Mouse (Mus musculus): ENCODE results near the gene Olfr103. TPM values are rescaled to one million over a fixed set of nuclear protein-coding genes. Genes with fewer than 3 reads are reported as not detected.

Gene Olfr103
- polyA plus RNA-seq (2015; fragmentation: Illumina TruSeq; extraction: RNeasy Lipid Tissue Mini Kit (QIAGEN cat#74804); ENCODE audit: insufficient read depth, low read depth, low replicate concordance), result not detected

GRCm38 (mm10) chr17:37339598-37339997, at the start of gene Olfr103:
Olfr103 (minus strand) TSS chr17:37339698.

GRCm38 (mm10) chr17:37378733-37379132, 39.2 kb upstream of the Olfr103 start, which contains the start of gene Olfr105-ps:
Olfr105-ps (plus strand) TSS chr17:37379033.

GRCm38 (mm10) chr17:37359282-37359681, 19.8 kb upstream of the Olfr103 start, which contains the start of gene Olfr104-ps:
Olfr104-ps (plus strand) TSS chr17:37359582.

GRCm38 (mm10) chr17:37316954-37317353, 22.5 kb downstream of the Olfr103 start, which contains the start of gene Olfr102:
Olfr102 (minus strand) TSS chr17:37317054.

GRCm38 (mm10) chr17:37304213-37304612, 35.3 kb downstream of the Olfr103 start, which contains the start of gene Olfr101:
Olfr101 (minus strand) TSS chr17:37304313.

Other genes starting within 250 kb of the Olfr103 start
- not detected for gene Olfr91, start 241.4 kb downstream of the Olfr103 start, polyA plus RNA-seq (2015; fragmentation: Illumina TruSeq; extraction: RNeasy Lipid Tissue Mini Kit (QIAGEN cat#74804); ENCODE audit: insufficient read depth, low read depth, low replicate concordance)
- not detected for gene Olfr92, start 219.6 kb downstream of the Olfr103 start, polyA plus RNA-seq (2015; fragmentation: Illumina TruSeq; extraction: RNeasy Lipid Tissue Mini Kit (QIAGEN cat#74804); ENCODE audit: insufficient read depth, low read depth, low replicate concordance)
- not detected for gene Olfr93, start 178.2 kb downstream of the Olfr103 start, polyA plus RNA-seq (2015; fragmentation: Illumina TruSeq; extraction: RNeasy Lipid Tissue Mini Kit (QIAGEN cat#74804); ENCODE audit: insufficient read depth, low read depth, low replicate concordance)
- gene Ubd, start 145.8 kb downstream of the Olfr103 start, polyA plus RNA-seq (2015; fragmentation: Illumina TruSeq; extraction: RNeasy Lipid Tissue Mini Kit (QIAGEN cat#74804); ENCODE audit: insufficient read depth, low read depth, low replicate concordance), result not detected
- not detected for gene Olfr94, start 138.7 kb downstream of the Olfr103 start, polyA plus RNA-seq (2015; fragmentation: Illumina TruSeq; extraction: RNeasy Lipid Tissue Mini Kit (QIAGEN cat#74804); ENCODE audit: insufficient read depth, low read depth, low replicate concordance)
- not detected for gene Olfr95, start 126.6 kb downstream of the Olfr103 start, polyA plus RNA-seq (2015; fragmentation: Illumina TruSeq; extraction: RNeasy Lipid Tissue Mini Kit (QIAGEN cat#74804); ENCODE audit: insufficient read depth, low read depth, low replicate concordance)
- gene Olfr96, start 119.6 kb downstream of the Olfr103 start, polyA plus RNA-seq (2015; fragmentation: Illumina TruSeq; extraction: RNeasy Lipid Tissue Mini Kit (QIAGEN cat#74804); ENCODE audit: insufficient read depth, low read depth, low replicate concordance), result not detected
- not detected for gene Olfr97, start 102.4 kb downstream of the Olfr103 start, polyA plus RNA-seq (2015; fragmentation: Illumina TruSeq; extraction: RNeasy Lipid Tissue Mini Kit (QIAGEN cat#74804); ENCODE audit: insufficient read depth, low read depth, low replicate concordance)
- not detected for gene Olfr98, start 75.9 kb downstream of the Olfr103 start, polyA plus RNA-seq (2015; fragmentation: Illumina TruSeq; extraction: RNeasy Lipid Tissue Mini Kit (QIAGEN cat#74804); ENCODE audit: insufficient read depth, low read depth, low replicate concordance)
- gene H2-M3, start 69.5 kb downstream of the Olfr103 start, polyA plus RNA-seq (2015; fragmentation: Illumina TruSeq; extraction: RNeasy Lipid Tissue Mini Kit (QIAGEN cat#74804); ENCODE audit: insufficient read depth, low read depth, low replicate concordance), result 5.1 TPM
- not detected for gene Olfr99, start 56.2 kb downstream of the Olfr103 start, polyA plus RNA-seq (2015; fragmentation: Illumina TruSeq; extraction: RNeasy Lipid Tissue Mini Kit (QIAGEN cat#74804); ENCODE audit: insufficient read depth, low read depth, low replicate concordance)
- not detected for gene Olfr101, start 35.4 kb downstream of the Olfr103 start, polyA plus RNA-seq (2015; fragmentation: Illumina TruSeq; extraction: RNeasy Lipid Tissue Mini Kit (QIAGEN cat#74804); ENCODE audit: insufficient read depth, low read depth, low replicate concordance)
- not detected for gene Olfr102, start 22.6 kb downstream of the Olfr103 start, polyA plus RNA-seq (2015; fragmentation: Illumina TruSeq; extraction: RNeasy Lipid Tissue Mini Kit (QIAGEN cat#74804); ENCODE audit: insufficient read depth, low read depth, low replicate concordance)
- not detected for gene Olfr104-ps, start 19.9 kb upstream of the Olfr103 start, polyA plus RNA-seq (2015; fragmentation: Illumina TruSeq; extraction: RNeasy Lipid Tissue Mini Kit (QIAGEN cat#74804); ENCODE audit: insufficient read depth, low read depth, low replicate concordance)
- not detected for gene Olfr105-ps, start 39.3 kb upstream of the Olfr103 start, polyA plus RNA-seq (2015; fragmentation: Illumina TruSeq; extraction: RNeasy Lipid Tissue Mini Kit (QIAGEN cat#74804); ENCODE audit: insufficient read depth, low read depth, low replicate concordance)
- not detected for gene Olfr106-ps, start 50.7 kb upstream of the Olfr103 start, polyA plus RNA-seq (2015; fragmentation: Illumina TruSeq; extraction: RNeasy Lipid Tissue Mini Kit (QIAGEN cat#74804); ENCODE audit: insufficient read depth, low read depth, low replicate concordance)
- not detected for gene Olfr107, start 59.5 kb upstream of the Olfr103 start, polyA plus RNA-seq (2015; fragmentation: Illumina TruSeq; extraction: RNeasy Lipid Tissue Mini Kit (QIAGEN cat#74804); ENCODE audit: insufficient read depth, low read depth, low replicate concordance)
- not detected for gene Olfr108, start 105.8 kb upstream of the Olfr103 start, polyA plus RNA-seq (2015; fragmentation: Illumina TruSeq; extraction: RNeasy Lipid Tissue Mini Kit (QIAGEN cat#74804); ENCODE audit: insufficient read depth, low read depth, low replicate concordance)
- not detected for gene Olfr109, start 119.2 kb upstream of the Olfr103 start, polyA plus RNA-seq (2015; fragmentation: Illumina TruSeq; extraction: RNeasy Lipid Tissue Mini Kit (QIAGEN cat#74804); ENCODE audit: insufficient read depth, low read depth, low replicate concordance)
- gene H2-M2, start 143.9 kb upstream of the Olfr103 start, polyA plus RNA-seq (2015; fragmentation: Illumina TruSeq; extraction: RNeasy Lipid Tissue Mini Kit (QIAGEN cat#74804); ENCODE audit: insufficient read depth, low read depth, low replicate concordance), result not detected
- not detected for gene Olfr110, start 152.8 kb upstream of the Olfr103 start, polyA plus RNA-seq (2015; fragmentation: Illumina TruSeq; extraction: RNeasy Lipid Tissue Mini Kit (QIAGEN cat#74804); ENCODE audit: insufficient read depth, low read depth, low replicate concordance)
- not detected for gene Olfr111, start 168.3 kb upstream of the Olfr103 start, polyA plus RNA-seq (2015; fragmentation: Illumina TruSeq; extraction: RNeasy Lipid Tissue Mini Kit (QIAGEN cat#74804); ENCODE audit: insufficient read depth, low read depth, low replicate concordance)
- not detected for gene Olfr112, start 229.8 kb upstream of the Olfr103 start, polyA plus RNA-seq (2015; fragmentation: Illumina TruSeq; extraction: RNeasy Lipid Tissue Mini Kit (QIAGEN cat#74804); ENCODE audit: insufficient read depth, low read depth, low replicate concordance)
- gene Olfr113, start 238.0 kb upstream of the Olfr103 start, polyA plus RNA-seq (2015; fragmentation: Illumina TruSeq; extraction: RNeasy Lipid Tissue Mini Kit (QIAGEN cat#74804); ENCODE audit: insufficient read depth, low read depth, low replicate concordance), result not detected

Measured in pancreas, adult 10 weeks (tissue).